Mouse (Mus musculus) embryo, embryonic 11 days (tissue): Measurements from ENCODE around the gene Sorbs1.
A peak's percentile ranks its signal among the peaks of the same experiment; 100 is the strongest.

Experiments
- DNase-seq: peaks from one replicate; pipeline ENCODE4 v3.0.0-alpha.2; 2015

The Sorbs1 gene

GRCm38 (mm10) chr19:40512500-40513421, 818 bp downstream of the Sorbs1 start:
- peak; percentile 64 for DNase-seq

GRCm38 (mm10) chr19:40511679-40512309, 1.8 kb downstream of the Sorbs1 start:
- no peak for DNase-seq

GRCm38 (mm10) chr19:40511100-40511439, 2.5 kb downstream of the Sorbs1 start:
- DNase-seq: no peak

GRCm38 (mm10) chr19:40510387-40511099, 3.0 kb downstream of the Sorbs1 start:
- DNase-seq: no peak

- no peak for DNase-seq
Observed at GRCm38 (mm10) chr19:40509274-40509673, 4.3 kb downstream of the Sorbs1 start.

- no peak for DNase-seq
Observed at GRCm38 (mm10) chr19:40508851-40509250, 4.7 kb downstream of the Sorbs1 start.

GRCm38 (mm10) chr19:40506965-40507364, 6.6 kb downstream of the Sorbs1 start:
- no peak for DNase-seq

GRCm38 (mm10) chr19:40504336-40504735, 9.2 kb downstream of the Sorbs1 start:
- no peak for DNase-seq

GRCm38 (mm10) chr19:40499940-40500737, 13.4 kb downstream of the Sorbs1 start:
- no peak for DNase-seq

- DNase-seq: no peak
Observed at GRCm38 (mm10) chr19:40499141-40499540, 14.4 kb downstream of the Sorbs1 start.

- no peak for DNase-seq
Observed at GRCm38 (mm10) chr19:40498162-40498725, 15.3 kb downstream of the Sorbs1 start.

GRCm38 (mm10) chr19:40496509-40497267, 16.9 kb downstream of the Sorbs1 start:
- no peak for DNase-seq

GRCm38 (mm10) chr19:40496071-40496470, 17.5 kb downstream of the Sorbs1 start:
- no peak for DNase-seq

GRCm38 (mm10) chr19:40492902-40493301, 20.7 kb downstream of the Sorbs1 start:
- DNase-seq: no peak

GRCm38 (mm10) chr19:40491442-40491841, 22.1 kb downstream of the Sorbs1 start:
- no peak for DNase-seq

GRCm38 (mm10) chr19:40490765-40491164, 22.8 kb downstream of the Sorbs1 start:
- DNase-seq: no peak

- DNase-seq: no peak
Observed at GRCm38 (mm10) chr19:40489633-40490032, 23.9 kb downstream of the Sorbs1 start.

GRCm38 (mm10) chr19:40488853-40489454, 24.6 kb downstream of the Sorbs1 start:
- no peak for DNase-seq

GRCm38 (mm10) chr19:40487561-40487960, 26.0 kb downstream of the Sorbs1 start:
- no peak for DNase-seq

GRCm38 (mm10) chr19:40481115-40481514, 32.5 kb downstream of the Sorbs1 start:
- DNase-seq: no peak

- DNase-seq: no peak
Observed at GRCm38 (mm10) chr19:40478161-40478575, 35.4 kb downstream of the Sorbs1 start.
